Mouse (Mus musculus) heart, embryonic 13.5 days (tissue): ENCODE measurements around the gene Dnajc1. TPM values are rescaled to one million over a fixed set of nuclear protein-coding genes. Genes with fewer than 3 reads are reported as not detected.

Source experiments
- ATAC-seq: fragments of 200-750 bp; cut with Nextera tagmentation; 2 replicates; pipeline ENCODE4 v1.8.0; 2017; ENCODE audit warnings: moderate TSS enrichment; ENCODE audit not compliant: insufficient number of reproducible peaks, low FRiP score, low TSS enrichment; ENCODE audit errors: extremely low read depth
- H3K27ac ChIP-seq: fragments of 300-500 bp; sonication (generic); replicated peaks from 2 replicates; pipeline ENCODE4 v1.5.1; 2015; ENCODE audit warnings: moderate library complexity, mild to moderate bottlenecking, inconsistent platforms
- H3K27me3 ChIP-seq: fragments of 300-500 bp; sonication (generic); replicated peaks from 2 replicates; pipeline ENCODE4 v1.6.1; 2015; ENCODE audit warnings: mild to moderate bottlenecking, inconsistent platforms
- H3K36me3 ChIP-seq: fragments of 300-500 bp; sonication (generic); 2 replicates; pipeline ENCODE4 v1.6.1; 2015; ENCODE audit warnings: mild to moderate bottlenecking, inconsistent platforms
- H3K4me1 ChIP-seq: fragments of 300-500 bp; sonication (generic); 2 replicates; pipeline ENCODE4 v1.6.1; 2015; ENCODE audit warnings: inconsistent platforms
- H3K4me2 ChIP-seq: fragments of 300-500 bp; sonication (generic); 2 replicates; pipeline ENCODE4 v1.6.1; 2015; ENCODE audit warnings: inconsistent platforms, mild to moderate bottlenecking, moderate library complexity
- H3K4me3 ChIP-seq: fragments of 300-500 bp; sonication (generic); 2 replicates; pipeline ENCODE4 v1.5.1; 2015; ENCODE audit warnings: moderate library complexity, mild to moderate bottlenecking, inconsistent platforms
- H3K9ac ChIP-seq: fragments of 300-500 bp; sonication (generic); 2 replicates; pipeline ENCODE4 v1.6.1; 2015; ENCODE audit warnings: inconsistent platforms, mild to moderate bottlenecking, moderate library complexity
- H3K9me3 ChIP-seq: fragments of 300-500 bp; sonication (generic); 2 replicates; pipeline ENCODE4 v1.6.1; 2016; ENCODE audit warnings: inconsistent platforms
- WGBS: fragments of 180-500 bp; shearing (Covaris S2); methylation state at CpG from one replicate; pipeline ENCODE4 v1.1.7; 2015; ENCODE audit warnings: mixed read lengths; 5-methylcytosine and 5-hydroxymethylcytosine counted together
- polyA plus RNA-seq: library from polyadenylated mRNA; unstranded; fragments of >200 nt; fragmentation: Nextera tagmentation; extraction: Ambion mirVana; gene quantifications from 2 replicates; pipeline ENCODE4 v1.2.1, GENCODE M21; 2015

Dnajc1 gene
- 18.8 and 21.5 TPM in 2 replicates for polyA plus RNA-seq

DNA sequence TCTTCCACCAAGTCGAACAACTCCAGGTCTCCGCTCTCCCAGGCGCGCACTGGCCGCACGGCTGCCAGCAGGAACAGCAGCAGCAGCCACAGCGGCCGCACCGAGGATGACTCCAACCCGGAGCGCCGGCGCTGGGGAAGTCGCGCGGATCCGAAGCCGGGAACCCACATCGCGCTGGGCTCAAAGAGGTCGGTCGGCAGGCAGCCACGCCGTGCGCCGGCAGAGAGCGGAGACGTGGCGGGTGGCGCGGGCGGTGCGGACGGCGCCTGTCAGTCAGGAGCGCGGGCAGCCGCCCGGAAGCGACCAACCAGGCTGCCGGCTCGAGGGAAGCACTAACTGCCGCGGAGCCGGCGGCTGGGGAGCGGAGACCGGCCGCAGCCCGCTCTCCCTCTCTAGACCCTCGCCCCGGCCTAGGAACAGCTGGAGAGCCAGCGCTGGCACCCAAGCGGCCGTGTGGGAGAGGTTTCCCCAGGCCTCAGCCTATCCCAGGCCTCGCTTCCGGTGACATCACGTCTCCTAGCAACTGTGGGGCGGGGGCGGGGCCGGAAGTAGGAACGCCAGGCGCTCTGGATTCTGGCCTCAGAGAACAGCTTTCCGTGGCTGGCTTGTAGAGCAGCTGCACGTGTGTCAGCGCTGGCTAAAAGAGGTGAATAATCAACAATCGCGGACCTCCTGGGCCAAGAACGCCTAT is at the start of gene Dnajc1:
TSS of gene Dnajc1 (minus strand) at position 500 of the 691 bp plus-strand sequence.
- H3K27ac ChIP-seq, result peak within 1 kb of the TSS; percentile 97
- no peaks in the 10 kb centered on the region for H3K27me3 ChIP-seq
- ATAC-seq, result peak; percentile 99
- peak within 1 kb of the TSS; percentile 89 for H3K4me3 ChIP-seq
- H3K36me3 ChIP-seq, result no peaks in the 10 kb centered on the region
- H3K9me3 ChIP-seq, result no peaks in the 10 kb centered on the region
- peaks cover 15% of the 10 kb centered on the region for H3K4me1 ChIP-seq
- peak within 1 kb of the TSS; percentile 94 for H3K9ac ChIP-seq
- under 1% methylated on average over 69 of the region's 69 CpGs for WGBS
- H3K4me2 ChIP-seq, result peak within 1 kb of the TSS; percentile 91

- no peak for ATAC-seq
- 58% methylated on average over 6 of the region's 6 CpGs for WGBS
- Histone ChIP-seq H3K4me3 (no peak overlapping the region), H3K4me2 (no peak overlapping the region), H3K9me3 (no peaks in the 10 kb centered on the region), H3K36me3 (no peaks in the 10 kb centered on the region), H3K27ac (no peak overlapping the region), H3K27me3 (no peaks in the 10 kb centered on the region), H3K9ac (no peak overlapping the region), H3K4me1 (no peaks in the 10 kb centered on the region)
Observed at GRCm38 (mm10) chr2:18441871-18442270, 49.2 kb upstream of the Dnajc1 start.

DNA sequence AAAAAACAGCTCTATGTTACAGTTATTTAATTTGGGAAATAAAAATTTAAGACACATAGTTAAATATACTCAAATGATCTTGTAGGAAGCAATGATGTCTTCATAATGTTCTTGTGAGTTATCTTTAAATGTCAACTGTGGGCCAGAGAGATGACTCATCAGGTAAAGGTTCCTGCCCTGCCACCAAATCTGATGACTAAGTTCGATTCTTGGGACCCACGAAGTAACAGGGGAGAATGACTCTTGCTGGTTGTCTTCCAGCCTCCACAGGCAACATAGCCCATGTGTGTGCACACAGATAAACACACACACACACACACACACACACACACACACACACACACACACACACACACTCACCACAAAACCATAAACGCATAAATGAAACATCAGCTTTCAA is 22.6 kb upstream of the Dnajc1 start:
- no peaks in the 10 kb centered on the region for H3K27me3 ChIP-seq
- H3K36me3 ChIP-seq, result no peaks in the 10 kb centered on the region
- WGBS, result 78% methylated on average over 3 of the region's 3 CpGs

DNA sequence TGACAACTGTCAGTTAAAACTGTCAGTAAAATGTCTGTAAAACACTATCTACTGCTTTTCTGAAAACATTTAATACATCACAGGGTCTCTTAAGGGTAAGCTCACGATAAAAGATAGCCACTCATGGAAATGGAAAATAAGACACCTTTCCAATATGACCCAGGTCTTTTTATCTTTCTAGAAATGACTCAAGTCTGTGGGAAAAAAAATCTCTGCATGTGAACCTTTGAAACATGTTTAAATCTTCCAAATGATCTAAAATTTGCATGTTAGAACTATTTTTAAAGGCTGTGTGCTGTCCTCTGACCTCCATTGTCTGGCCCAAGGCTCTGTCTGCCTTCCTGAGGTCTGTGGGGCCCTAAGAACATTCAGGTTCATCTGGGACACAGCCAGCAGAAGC is 11.0 kb upstream of the Dnajc1 start:
- no peaks in the 10 kb centered on the region for H3K27me3 ChIP-seq
- no peak for ATAC-seq
- H3K36me3 ChIP-seq, result no peaks in the 10 kb centered on the region
- H3K4me3 ChIP-seq, result no peak overlapping the region
- H3K9me3 ChIP-seq, result 0 out of 2 replicates have a peak, but pooled peaks cover 3% of the 10 kb centered on the region
- 65% methylated on average over 1 of the region's 1 CpGs for WGBS
- H3K4me2 ChIP-seq, result no peak overlapping the region
- no peak overlapping the region for H3K9ac ChIP-seq
- H3K4me1 ChIP-seq, result no peaks in the 10 kb centered on the region
- no peak overlapping the region for H3K27ac ChIP-seq

More for the DNA sequence above, 22.6 kb upstream of the Dnajc1 start:
- H3K27ac ChIP-seq, result no peak overlapping the region
- H3K4me2 ChIP-seq, result no peak overlapping the region
- H3K4me1 ChIP-seq, result no peaks in the 10 kb centered on the region
- H3K9me3 ChIP-seq, result 0 out of 2 replicates have a peak, but pooled peaks cover 3% of the 10 kb centered on the region
- no peak overlapping the region for H3K9ac ChIP-seq
- no peak overlapping the region for H3K4me3 ChIP-seq
- no peak for ATAC-seq

DNA sequence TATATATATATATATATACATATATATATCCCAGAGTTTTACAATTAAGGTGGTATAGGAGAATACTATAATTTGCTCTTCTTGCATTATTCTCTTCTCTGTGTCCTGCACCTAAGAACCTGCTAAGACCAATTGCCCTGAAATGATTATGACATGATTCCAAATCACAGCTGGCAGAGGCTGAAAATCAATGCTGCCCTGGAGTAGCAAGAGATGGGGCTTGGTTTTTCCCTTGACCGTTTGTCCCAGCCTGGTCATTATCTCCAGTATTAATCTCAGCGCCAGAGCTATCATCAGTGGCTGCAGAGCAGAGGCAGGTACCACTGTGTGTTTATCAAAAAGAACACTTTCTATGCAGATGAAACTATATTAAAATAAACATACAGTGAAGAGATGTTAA is 9.1 kb upstream of the Dnajc1 start:
- H3K27me3 ChIP-seq, result no peaks in the 10 kb centered on the region
- no peak overlapping the region for H3K27ac ChIP-seq
- no peaks in the 10 kb centered on the region for H3K36me3 ChIP-seq
- H3K9ac ChIP-seq, result no peak overlapping the region
- H3K9me3 ChIP-seq, result no peaks in the 10 kb centered on the region
- no peak overlapping the region for H3K4me3 ChIP-seq
- no peaks in the 10 kb centered on the region for H3K4me1 ChIP-seq
- no peak overlapping the region for H3K4me2 ChIP-seq
- no peak for ATAC-seq
- WGBS, result 72% methylated on average over 2 of the region's 2 CpGs

- ATAC-seq, result no peak
- Histone ChIP-seq H3K36me3 (no peaks in the 10 kb centered on the region), H3K27me3 (no peaks in the 10 kb centered on the region), H3K4me1 (peaks cover 15% of the 10 kb centered on the region), H3K27ac (peak overlapping the region; percentile 97), H3K4me3 (peak overlapping the region; percentile 89), H3K9me3 (no peaks in the 10 kb centered on the region), H3K9ac (peak overlapping the region; percentile 94), H3K4me2 (peak overlapping the region; percentile 91)
- 67% methylated on average over 2 of the region's 2 CpGs for WGBS
Observed at GRCm38 (mm10) chr2:18393022-18393519, 441 bp upstream of the Dnajc1 start.

DNA sequence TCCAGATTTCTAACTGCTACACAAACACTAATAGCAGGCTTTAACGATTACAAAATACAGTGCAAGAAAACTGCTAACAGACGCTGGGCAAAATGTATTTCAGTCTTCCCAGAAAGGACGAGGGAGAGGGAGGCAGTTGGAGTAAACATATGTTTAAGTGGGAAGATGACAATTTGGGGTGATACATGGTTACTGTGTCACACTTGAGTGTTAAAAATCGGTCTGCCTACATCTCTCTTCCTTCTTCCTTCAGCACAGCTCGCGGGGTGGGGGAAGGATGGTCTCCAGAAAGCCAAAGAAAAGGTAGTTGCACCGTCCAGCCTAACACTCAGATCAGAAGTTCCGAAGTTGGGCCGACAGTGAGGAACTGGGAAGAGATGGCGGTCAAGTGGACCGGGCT is 769 bp downstream of the Dnajc1 start:
- Histone ChIP-seq H3K4me1 (peaks cover 15% of the 10 kb centered on the region), H3K27ac (peak overlapping the region; percentile 97), H3K27me3 (no peaks in the 10 kb centered on the region), H3K36me3 (no peaks in the 10 kb centered on the region), H3K9ac (peak overlapping the region; percentile 94), H3K4me2 (peak overlapping the region; percentile 91), H3K4me3 (peak overlapping the region; percentile 89), H3K9me3 (no peaks in the 10 kb centered on the region)
- ATAC-seq, result no peak
- WGBS, result 2% methylated on average over 11 of the region's 11 CpGs

DNA sequence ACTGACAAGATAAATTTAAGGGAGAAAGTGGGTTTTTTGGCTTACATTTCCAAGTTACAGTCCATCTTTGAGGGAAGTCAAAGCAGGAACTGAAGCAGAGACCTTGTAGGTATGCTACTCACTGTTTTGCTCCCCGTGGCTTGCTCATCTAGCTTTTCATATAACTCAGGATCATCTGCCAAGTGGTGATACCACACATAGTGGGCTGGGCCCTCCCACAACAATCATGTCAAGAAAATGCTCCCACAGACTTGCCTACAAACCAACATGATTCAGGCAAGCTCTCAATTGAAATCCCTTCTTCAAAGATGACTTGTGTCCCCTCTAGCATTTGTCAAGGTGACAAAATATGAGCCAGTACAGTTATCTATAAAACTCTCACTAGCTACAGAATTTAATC is 3.0 kb downstream of the Dnajc1 start:
- Histone ChIP-seq H3K27ac (no peak overlapping the region), H3K4me2 (no peak overlapping the region), H3K27me3 (no peaks in the 10 kb centered on the region), H3K4me3 (no peak overlapping the region), H3K9ac (no peak overlapping the region), H3K36me3 (no peaks in the 10 kb centered on the region), H3K9me3 (no peaks in the 10 kb centered on the region), H3K4me1 (peaks cover 15% of the 10 kb centered on the region)
- no peak for ATAC-seq
- WGBS, result 82% methylated on average over 1 of the region's 1 CpGs

GRCm38 (mm10) chr2:18381662-18382061 is 11.0 kb downstream of the Dnajc1 start:
- no peaks in the 10 kb centered on the region for H3K9me3 ChIP-seq
- ATAC-seq, result no peak
- no peak overlapping the region for H3K4me3 ChIP-seq
- no peak overlapping the region for H3K27ac ChIP-seq
- H3K36me3 ChIP-seq, result no peaks in the 10 kb centered on the region
- no peaks in the 10 kb centered on the region for H3K4me1 ChIP-seq
- no peaks in the 10 kb centered on the region for H3K27me3 ChIP-seq
- no peak overlapping the region for H3K4me2 ChIP-seq
- no peak overlapping the region for H3K9ac ChIP-seq

GRCm38 (mm10) chr2:18372400-18373182 is 20.0 kb downstream of the Dnajc1 start:
- H3K9ac ChIP-seq, result peak overlapping the region; percentile 19; the same call in 1 of the 2 replicates
- no peak overlapping the region for H3K27ac ChIP-seq
- H3K4me1 ChIP-seq, result peaks cover 20% of the 10 kb centered on the region
- H3K4me2 ChIP-seq, result peak overlapping the region; percentile 24; the same call in 1 of the 2 replicates
- ATAC-seq, result no peak
- no peak overlapping the region for H3K4me3 ChIP-seq
- H3K27me3 ChIP-seq, result no peaks in the 10 kb centered on the region
- WGBS, result 49% methylated on average over 11 of the region's 11 CpGs
- H3K36me3 ChIP-seq, result no peaks in the 10 kb centered on the region
- no peaks in the 10 kb centered on the region for H3K9me3 ChIP-seq

- WGBS, result 68% methylated on average over 4 of the region's 4 CpGs
- H3K9ac ChIP-seq, result no peak overlapping the region
- ATAC-seq, result no peak
- no peaks in the 10 kb centered on the region for H3K27me3 ChIP-seq
- H3K4me2 ChIP-seq, result no peak overlapping the region
- peaks cover under 1% of the 10 kb centered on the region; the same call in 1 of the 2 replicates for H3K36me3 ChIP-seq
- no peak overlapping the region for H3K4me3 ChIP-seq
- no peak overlapping the region for H3K27ac ChIP-seq
- H3K4me1 ChIP-seq, result peaks cover 20% of the 10 kb centered on the region
- H3K9me3 ChIP-seq, result no peaks in the 10 kb centered on the region; the same call in 1 of the 2 replicates
Observed at GRCm38 (mm10) chr2:18370794-18371498, 21.7 kb downstream of the Dnajc1 start.
